Mouse (Mus musculus) neural tube, embryonic 10.5 days (tissue): ENCODE results near the gene Unc79.

Experiments
- DNase-seq: peaks from one replicate; pipeline ENCODE4 v3.0.0-alpha.2; 2017; ENCODE audit warnings: low spot score; ENCODE audit errors: extremely low spot score

The Unc79 gene

GRCm38 (mm10) chr12:102948778-102949394, at the start of gene Unc79:
Gene Unc79, plus strand, starts transcription at chr12:102948859.
- DNase-seq, result peak; percentile 65

- DNase-seq, result no peak
Measured at GRCm38 (mm10) chr12:102899091-102899490, 49.6 kb upstream of the Unc79 start, which contains the start of gene Cox8c. Gene Cox8c, plus strand, starts transcription at chr12:102899316.

GRCm38 (mm10) chr12:102908191-102908590, 40.5 kb upstream of the Unc79 start:
- no peak for DNase-seq

- DNase-seq, result no peak
Measured at GRCm38 (mm10) chr12:102916073-102916472, 32.6 kb upstream of the Unc79 start.

DNA sequence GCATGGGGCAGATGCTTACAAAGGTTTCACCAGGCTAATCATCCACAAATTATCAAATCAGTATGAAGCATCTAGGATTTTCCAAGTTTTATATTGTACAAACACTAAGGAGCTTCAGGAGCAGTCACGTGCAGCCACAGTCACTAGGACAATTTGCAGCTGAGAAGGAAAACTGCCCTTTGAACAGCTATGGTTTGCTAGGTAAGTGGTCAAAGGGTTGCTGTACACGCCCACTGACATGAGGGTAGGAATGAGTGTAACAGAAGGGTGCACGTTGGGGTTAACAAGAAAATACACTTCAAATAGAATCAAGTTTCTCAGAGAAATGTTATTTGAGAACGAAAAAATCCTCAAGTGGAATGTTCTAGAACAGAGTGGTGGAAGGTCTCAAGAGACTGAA, 18.9 kb upstream of the Unc79 start:
- no peak for DNase-seq

DNA sequence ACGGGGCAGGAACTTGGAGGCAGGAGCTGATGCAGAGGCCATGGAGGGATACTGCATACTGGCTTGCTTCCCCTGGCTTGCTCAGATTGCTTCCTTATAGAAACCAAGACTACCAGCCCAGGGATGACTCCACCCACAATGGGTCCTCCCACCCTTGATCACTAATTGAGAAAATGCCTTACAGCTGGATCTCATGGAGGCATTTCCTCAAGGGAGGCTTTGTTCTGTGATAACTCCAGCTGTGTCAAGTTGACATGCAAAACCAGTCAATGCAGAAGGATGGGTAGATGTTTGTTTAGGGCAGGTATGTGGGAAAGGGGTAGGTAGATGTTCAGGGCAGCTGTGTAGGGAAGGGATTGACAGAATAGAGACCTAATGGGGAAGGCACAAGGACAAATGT, 18.3 kb upstream of the Unc79 start:
- DNase-seq, result no peak

DNA sequence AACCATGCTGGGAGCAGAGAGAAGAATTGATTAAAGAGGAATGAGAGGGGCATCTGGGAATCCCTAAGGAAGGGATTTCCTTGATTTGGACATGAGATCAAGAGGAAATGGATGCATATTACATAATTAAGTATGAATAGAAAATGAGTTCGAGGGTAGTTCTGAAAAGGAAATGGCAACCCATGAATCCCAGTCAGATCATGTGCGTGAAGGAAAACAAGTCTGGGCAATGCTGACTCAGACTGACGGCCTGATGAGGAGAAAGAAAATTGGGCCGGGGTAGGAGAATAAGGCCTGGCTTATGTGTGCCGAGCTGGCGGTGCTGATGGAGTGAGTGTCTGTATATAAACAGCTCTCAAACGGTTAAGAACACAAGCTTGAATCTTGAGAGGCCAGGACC, 17.9 kb upstream of the Unc79 start:
- DNase-seq, result no peak

DNA sequence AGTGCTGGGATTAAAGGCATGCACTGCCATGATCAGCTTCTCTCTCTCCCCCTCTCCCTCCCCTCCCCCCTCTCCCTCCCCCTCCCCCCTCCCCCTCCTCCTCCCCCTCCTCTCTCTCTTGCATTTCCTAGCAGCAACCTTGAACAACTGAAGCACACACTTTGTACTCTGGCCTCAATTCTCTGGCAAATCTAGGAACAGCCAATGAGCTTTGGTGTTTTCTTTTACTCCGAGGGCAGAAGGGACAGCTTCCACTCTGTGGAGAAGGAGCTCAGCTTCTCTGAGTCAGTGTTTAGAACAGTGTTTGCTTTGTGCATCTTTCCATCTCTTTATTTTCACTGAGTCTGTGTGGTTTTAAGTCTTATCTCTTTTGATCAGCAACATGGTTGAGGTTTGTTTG, 12.8 kb upstream of the Unc79 start:
- DNase-seq, result no peak

GRCm38 (mm10) chr12:102945571-102945970, 3.1 kb upstream of the Unc79 start:
- no peak for DNase-seq

DNA sequence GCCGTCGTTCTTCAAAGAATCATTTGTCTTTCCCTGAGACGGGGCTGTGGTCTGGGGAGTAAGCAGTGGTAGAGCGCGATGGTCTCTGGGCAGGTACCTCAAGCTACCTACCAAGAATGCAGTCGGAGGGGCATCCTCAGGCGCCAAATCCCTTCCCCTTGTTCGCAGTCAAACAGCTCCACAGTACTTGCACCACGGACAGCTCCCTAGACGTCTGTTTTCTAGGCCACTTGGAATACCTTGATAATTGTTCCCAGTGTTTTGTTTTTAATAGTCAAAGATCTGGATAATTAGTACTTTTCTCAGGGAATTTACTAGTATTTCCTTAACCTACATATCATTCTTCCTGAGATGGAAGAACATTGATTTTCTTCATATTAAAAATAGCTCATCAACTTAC, 833 bp upstream of the Unc79 start:
- DNase-seq, result no peak

- peak; percentile 77 for DNase-seq
Measured at GRCm38 (mm10) chr12:102949395-102950208, 943 bp downstream of the Unc79 start.

GRCm38 (mm10) chr12:102960051-102960775, 11.6 kb downstream of the Unc79 start:
- no peak for DNase-seq

GRCm38 (mm10) chr12:102961066-102961465, 12.4 kb downstream of the Unc79 start:
- DNase-seq, result no peak

GRCm38 (mm10) chr12:102964486-102964885, 15.8 kb downstream of the Unc79 start:
- DNase-seq, result no peak

DNA sequence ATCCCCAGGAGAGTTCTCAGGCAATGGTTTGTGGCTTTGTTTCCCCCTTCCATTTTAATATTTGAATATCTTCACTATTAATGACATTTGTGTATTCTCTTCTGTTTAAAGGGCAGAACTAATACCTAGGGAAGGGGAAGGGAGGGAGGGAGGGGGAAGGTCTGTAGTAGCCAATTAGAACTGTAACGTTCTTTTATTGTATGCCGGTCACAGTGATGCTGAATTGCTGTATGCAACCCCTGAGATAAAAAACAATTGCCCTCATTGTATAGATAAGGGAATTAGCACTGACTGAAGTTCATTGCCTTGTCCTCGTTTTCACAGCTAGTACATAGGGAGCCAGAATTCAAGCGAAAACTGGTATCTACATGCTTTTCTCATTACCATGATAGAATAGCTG, 31.9 kb downstream of the Unc79 start:
- DNase-seq, result no peak

DNA sequence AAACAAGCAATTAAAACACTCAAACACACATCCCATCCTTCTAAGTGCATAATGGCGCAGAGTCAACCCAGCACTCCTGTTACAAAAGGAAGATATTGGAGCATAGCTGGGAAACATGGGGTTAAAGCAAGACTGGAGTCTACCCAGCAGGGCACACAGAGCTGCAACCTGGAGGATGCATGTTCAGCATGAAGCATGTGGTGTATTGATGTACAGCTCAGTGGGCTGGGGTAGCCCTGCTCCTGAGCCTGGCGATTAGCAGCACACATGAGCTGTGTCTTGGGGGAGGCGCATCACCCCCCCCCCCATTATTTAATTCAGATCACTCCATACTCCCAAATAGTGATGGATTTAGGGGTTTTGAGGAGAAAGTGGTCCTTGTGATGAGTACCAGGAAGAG, 32.9 kb downstream of the Unc79 start:
- no peak for DNase-seq

GRCm38 (mm10) chr12:102985401-102985800, 36.7 kb downstream of the Unc79 start:
- DNase-seq, result no peak

- no peak for DNase-seq
Measured at GRCm38 (mm10) chr12:102987736-102988135, 39.1 kb downstream of the Unc79 start.

DNA sequence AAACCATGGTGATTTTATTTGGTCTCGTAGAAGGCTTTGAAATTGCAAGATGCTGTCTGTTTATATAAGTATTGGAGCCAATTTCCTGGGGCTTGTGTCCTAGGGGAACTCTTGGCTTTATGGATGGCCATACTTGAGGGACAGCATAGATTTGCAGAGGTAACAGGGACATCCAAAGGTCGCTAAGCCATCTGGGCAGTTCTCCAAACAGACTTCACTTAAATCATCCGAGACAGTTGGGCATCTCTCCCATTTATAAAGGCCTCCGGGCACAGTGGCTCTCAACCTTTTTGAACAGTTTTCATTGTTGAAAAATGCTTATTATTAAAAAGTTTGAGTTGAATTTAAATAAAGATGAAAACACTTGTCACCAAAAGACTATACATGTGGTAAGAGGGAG, 59.8 kb downstream of the Unc79 start:
- DNase-seq, result no peak

GRCm38 (mm10) chr12:103018161-103018560, 69.5 kb downstream of the Unc79 start:
- no peak for DNase-seq

- no peak for DNase-seq
Measured at GRCm38 (mm10) chr12:103036692-103037091, 88.0 kb downstream of the Unc79 start.

- no peak for DNase-seq
Measured at GRCm38 (mm10) chr12:103039332-103039731, 90.7 kb downstream of the Unc79 start.
